Mouse (Mus musculus): ENCODE measurements around the gene Rpl10a. TPM values are rescaled to one million over a fixed set of nuclear protein-coding genes. Genes with fewer than 3 reads are reported as not detected.

Gene Rpl10a
- polyA plus RNA-seq, 1 experiment: 808 TPM

DNA sequence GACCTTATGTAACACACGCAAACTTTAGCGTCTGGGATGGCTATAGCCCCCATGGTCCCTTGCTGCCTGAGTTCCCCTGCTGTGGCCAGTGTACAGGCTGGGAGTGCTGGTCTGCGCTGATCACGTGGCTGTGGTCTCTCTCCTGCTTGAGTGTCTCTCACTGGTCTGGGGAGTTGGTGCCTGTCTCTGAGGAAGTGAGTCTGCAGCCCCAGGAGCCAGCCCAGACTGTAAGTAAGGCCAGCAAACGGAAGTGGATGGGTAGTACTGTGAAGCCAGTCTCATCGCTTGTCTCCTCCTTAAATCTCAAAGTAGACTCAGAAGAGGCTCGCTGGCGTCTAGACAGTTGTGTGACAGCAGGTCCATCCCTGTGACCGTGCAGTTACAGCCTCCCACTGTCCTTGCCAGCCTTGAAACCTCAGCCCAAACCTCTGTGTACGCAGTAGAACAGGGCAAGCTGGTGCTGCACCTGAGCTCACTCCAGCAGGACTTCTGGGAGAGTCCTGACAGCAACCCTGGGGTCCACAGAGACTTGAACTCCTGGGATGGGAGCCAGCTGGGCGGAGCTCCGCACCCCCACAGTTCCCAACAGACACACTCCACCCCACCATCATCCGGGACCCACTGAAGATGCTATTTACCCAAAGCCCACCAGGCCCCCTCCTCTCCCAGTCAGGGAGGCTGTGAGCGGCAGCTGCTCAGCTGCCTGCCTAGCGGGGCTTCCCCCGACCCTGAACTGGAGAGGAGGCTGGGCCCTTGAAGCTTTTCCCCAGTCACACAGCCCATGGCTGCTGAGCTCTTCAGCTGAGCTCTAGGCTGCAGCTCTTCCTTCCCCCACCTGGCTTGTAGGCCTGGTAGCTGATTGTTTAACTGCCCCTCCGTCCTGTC lies 33.6 kb upstream of the Rpl10a start:
- DNase-seq: no peak
- 53% methylated on average over 17 of the region's 17 CpGs for WGBS
- no peak overlapping the region for H3K4me3 ChIP-seq (replicated peaks; ENCODE audit: insufficient read depth, low read depth, low read length)
- no peaks in the 10 kb centered on the region for H3K27me3 ChIP-seq (ENCODE audit: control insufficient read depth, insufficient read depth, low read length)
- TF ChIP-seq CTCF (IDR thresholded peaks at IDR 0.05; ENCODE audit: borderline replicate concordance, insufficient read depth, low read depth, low read length) (no peak), POLR2A (IDR thresholded peaks at IDR 0.05; ENCODE audit: borderline replicate concordance, insufficient read depth, low read length) (no peak)
- no peaks in the 10 kb centered on the region for H3K4me1 ChIP-seq (ENCODE audit: control insufficient read depth, insufficient read depth, low read length)
- H3K27ac ChIP-seq (ENCODE audit: insufficient read depth, low read length): no peak overlapping the region

- no peak overlapping the region for H3K4me3 ChIP-seq (replicated peaks; ENCODE audit: insufficient read depth, low read depth, low read length)
- no peak for DNase-seq
- TF ChIP-seq POLR2A (IDR thresholded peaks at IDR 0.05; ENCODE audit: borderline replicate concordance, insufficient read depth, low read length): no peak
- no peak for TF ChIP-seq CTCF (IDR thresholded peaks at IDR 0.05; ENCODE audit: borderline replicate concordance, insufficient read depth, low read depth, low read length)
- H3K27ac ChIP-seq (ENCODE audit: insufficient read depth, low read length): no peak overlapping the region
- H3K4me1 ChIP-seq (ENCODE audit: control insufficient read depth, insufficient read depth, low read length): peaks cover 9% of the 10 kb centered on the region
- WGBS: 97% methylated on average over 17 of the region's 17 CpGs
- H3K27me3 ChIP-seq (ENCODE audit: control insufficient read depth, insufficient read depth, low read length): no peaks in the 10 kb centered on the region
Observed at GRCm38 (mm10) chr17:28298888-28299287, 29.4 kb upstream of the Rpl10a start.

DNA sequence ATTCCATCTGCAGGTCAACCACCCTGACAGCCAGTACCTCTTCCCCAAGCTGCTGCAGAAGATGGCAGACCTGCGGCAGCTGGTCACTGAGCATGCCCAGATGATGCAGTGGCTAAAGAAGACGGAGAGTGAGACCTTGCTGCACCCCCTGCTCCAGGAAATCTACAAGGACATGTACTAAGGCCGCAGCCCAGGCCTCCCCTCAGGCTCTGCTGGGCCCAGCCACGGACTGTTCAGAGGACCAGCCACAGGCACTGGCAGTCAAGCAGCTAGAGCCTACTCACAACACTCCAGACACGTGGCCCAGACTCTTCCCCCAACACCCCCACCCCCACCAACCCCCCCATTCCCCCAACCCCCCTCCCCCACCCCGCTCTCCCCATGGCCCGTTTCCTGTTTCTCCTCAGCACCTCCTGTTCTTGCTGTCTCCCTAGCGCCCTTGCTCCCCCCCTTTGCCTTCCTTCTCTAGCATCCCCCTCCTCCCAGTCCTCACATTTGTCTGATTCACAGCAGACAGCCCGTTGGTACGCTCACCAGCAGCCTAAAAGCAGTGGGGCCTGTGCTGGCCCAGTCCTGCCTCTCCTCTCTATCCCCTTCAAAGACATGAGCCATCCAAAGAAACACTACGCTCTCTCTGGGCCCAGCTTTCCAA lies 28.5 kb upstream of the Rpl10a start:
- TF ChIP-seq POLR2A (IDR thresholded peaks at IDR 0.05; ENCODE audit: borderline replicate concordance, insufficient read depth, low read length): no peak
- TF ChIP-seq CTCF (IDR thresholded peaks at IDR 0.05; ENCODE audit: borderline replicate concordance, insufficient read depth, low read depth, low read length): no peak
- Histone ChIP-seq H3K27ac (ENCODE audit: insufficient read depth, low read length) (no peak overlapping the region), H3K27me3 (ENCODE audit: control insufficient read depth, insufficient read depth, low read length) (no peaks in the 10 kb centered on the region), H3K4me1 (ENCODE audit: control insufficient read depth, insufficient read depth, low read length) (peaks cover 9% of the 10 kb centered on the region), H3K4me3 (replicated peaks; ENCODE audit: insufficient read depth, low read depth, low read length) (no peak overlapping the region)
- no peak for DNase-seq
- WGBS: 55% methylated on average over 11 of the region's 11 CpGs

GRCm38 (mm10) chr17:28300323-28300722 lies 27.9 kb upstream of the Rpl10a start:
- DNase-seq: no peak
- no peaks in the 10 kb centered on the region for H3K27me3 ChIP-seq (ENCODE audit: control insufficient read depth, insufficient read depth, low read length)
- no peak overlapping the region for H3K4me3 ChIP-seq (replicated peaks; ENCODE audit: insufficient read depth, low read depth, low read length)
- H3K27ac ChIP-seq (ENCODE audit: insufficient read depth, low read length): no peak overlapping the region
- peaks cover 9% of the 10 kb centered on the region for H3K4me1 ChIP-seq (ENCODE audit: control insufficient read depth, insufficient read depth, low read length)
- 31% methylated on average over 9 of the region's 9 CpGs for WGBS
- no peak for TF ChIP-seq POLR2A (IDR thresholded peaks at IDR 0.05; ENCODE audit: borderline replicate concordance, insufficient read depth, low read length)
- TF ChIP-seq CTCF (IDR thresholded peaks at IDR 0.05; ENCODE audit: borderline replicate concordance, insufficient read depth, low read depth, low read length): no peak

DNA sequence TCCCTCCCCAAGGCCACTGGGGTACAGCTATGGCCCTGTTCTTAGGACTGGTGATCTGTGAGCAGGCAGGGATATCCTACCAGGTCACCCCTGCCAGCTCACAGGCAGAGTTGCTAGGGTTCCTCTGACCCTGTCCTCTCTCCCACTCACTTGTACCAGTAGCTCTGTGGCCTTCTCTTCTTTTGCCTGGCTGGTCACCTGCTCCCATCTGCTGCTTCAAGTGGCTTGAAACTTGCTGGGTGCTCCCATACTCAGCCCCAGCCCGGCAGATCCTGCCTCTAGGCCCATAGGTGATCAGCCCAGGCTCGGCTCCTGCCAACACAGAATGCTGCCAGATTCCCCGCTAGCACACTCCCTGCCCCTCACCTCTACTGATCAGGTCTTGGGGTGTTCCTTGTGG lies 27.4 kb upstream of the Rpl10a start:
- 32% methylated on average over 3 of the region's 3 CpGs for WGBS
- TF ChIP-seq CTCF (IDR thresholded peaks at IDR 0.05; ENCODE audit: borderline replicate concordance, insufficient read depth, low read depth, low read length) (no peak), POLR2A (IDR thresholded peaks at IDR 0.05; ENCODE audit: borderline replicate concordance, insufficient read depth, low read length) (no peak)
- no peaks in the 10 kb centered on the region for H3K27me3 ChIP-seq (ENCODE audit: control insufficient read depth, insufficient read depth, low read length)
- H3K4me3 ChIP-seq (replicated peaks; ENCODE audit: insufficient read depth, low read depth, low read length): no peak overlapping the region
- H3K4me1 ChIP-seq (ENCODE audit: control insufficient read depth, insufficient read depth, low read length): peaks cover 9% of the 10 kb centered on the region
- H3K27ac ChIP-seq (ENCODE audit: insufficient read depth, low read length): no peak overlapping the region
- DNase-seq: no peak

DNA sequence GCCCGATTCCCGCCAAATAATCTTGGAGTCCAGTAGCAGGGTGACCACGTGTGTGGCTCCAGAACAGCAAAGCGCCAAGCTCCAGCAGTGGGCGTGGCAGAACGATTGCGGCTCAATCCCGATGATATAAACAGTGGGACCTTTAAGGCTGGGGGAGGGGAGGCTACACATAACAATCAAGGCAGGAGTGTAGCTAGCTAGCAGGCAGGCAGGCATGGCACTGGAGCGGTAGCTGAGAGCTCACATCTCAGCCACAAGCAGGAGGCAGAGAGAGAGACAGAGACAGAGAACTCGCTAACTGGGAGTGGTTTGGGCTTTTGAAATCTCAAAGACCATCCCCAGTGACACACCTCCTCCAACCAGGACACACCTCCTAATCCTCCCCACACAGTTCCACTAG lies 23.1 kb upstream of the Rpl10a start:
- Histone ChIP-seq H3K4me3 (replicated peaks; ENCODE audit: insufficient read depth, low read depth, low read length) (no peak overlapping the region), H3K4me1 (ENCODE audit: control insufficient read depth, insufficient read depth, low read length) (peaks cover 6% of the 10 kb centered on the region), H3K27ac (ENCODE audit: insufficient read depth, low read length) (no peak overlapping the region), H3K27me3 (ENCODE audit: control insufficient read depth, insufficient read depth, low read length) (no peaks in the 10 kb centered on the region)
- no peak for DNase-seq
- TF ChIP-seq POLR2A (IDR thresholded peaks at IDR 0.05; ENCODE audit: borderline replicate concordance, insufficient read depth, low read length): no peak
- TF ChIP-seq CTCF (IDR thresholded peaks at IDR 0.05; ENCODE audit: borderline replicate concordance, insufficient read depth, low read depth, low read length): no peak
- WGBS: 49% methylated on average over 10 of the region's 10 CpGs

DNA sequence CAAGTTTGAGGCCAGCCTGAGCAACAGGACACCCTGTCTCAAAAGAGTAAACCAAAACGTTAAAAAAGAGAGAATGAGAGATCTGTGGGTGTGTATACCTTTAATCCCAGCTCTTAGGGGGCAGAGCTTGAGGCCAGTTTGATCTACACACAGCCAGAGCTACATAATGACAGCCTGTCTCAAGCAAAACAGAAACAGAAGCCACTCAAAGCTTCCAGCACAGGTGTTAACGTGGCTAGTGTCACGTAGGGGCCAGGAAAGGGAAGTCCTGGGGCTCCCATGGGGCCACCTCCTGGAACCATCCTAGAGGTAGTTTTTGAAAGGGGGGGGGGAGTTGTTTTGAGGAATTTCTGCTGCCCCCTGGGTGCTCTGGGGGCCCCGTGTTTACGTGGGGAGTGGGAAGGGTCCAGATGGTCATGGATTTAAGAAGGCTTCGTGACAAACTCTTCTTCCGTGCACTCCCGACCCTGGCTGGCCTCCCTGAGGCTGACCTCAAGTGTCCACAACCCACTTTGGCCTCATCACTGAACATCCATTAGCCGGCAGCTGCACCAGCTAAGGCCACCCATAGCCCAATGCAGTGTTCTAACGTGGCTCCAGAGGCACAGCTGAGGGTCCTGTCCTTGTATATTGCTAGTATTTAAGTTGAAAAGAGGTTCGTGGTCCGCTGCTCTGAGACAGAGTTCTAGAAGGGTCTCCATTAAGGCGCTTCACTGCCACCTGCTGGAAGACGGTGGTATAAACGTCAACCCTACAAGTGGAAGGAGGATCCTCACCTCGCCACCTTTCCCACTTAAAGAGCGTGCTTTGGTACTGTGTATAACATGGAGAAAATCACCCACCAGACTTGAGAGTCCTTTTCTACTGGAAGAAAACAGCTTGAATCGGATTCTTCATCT lies 19.7 kb upstream of the Rpl10a start:
- Histone ChIP-seq H3K27me3 (ENCODE audit: control insufficient read depth, insufficient read depth, low read length) (no peaks in the 10 kb centered on the region), H3K27ac (ENCODE audit: insufficient read depth, low read length) (no peak overlapping the region), H3K4me3 (replicated peaks; ENCODE audit: insufficient read depth, low read depth, low read length) (no peak overlapping the region), H3K4me1 (ENCODE audit: control insufficient read depth, insufficient read depth, low read length) (no peaks in the 10 kb centered on the region)
- TF ChIP-seq POLR2A (IDR thresholded peaks at IDR 0.05; ENCODE audit: borderline replicate concordance, insufficient read depth, low read length) (no peak), CTCF (IDR thresholded peaks at IDR 0.05; ENCODE audit: borderline replicate concordance, insufficient read depth, low read depth, low read length) (peak; percentile 92)
- DNase-seq: peak; percentile 73 to 87
- WGBS: 10% methylated on average over 18 of the region's 18 CpGs
